Mouse (Mus musculus): Measurements from ENCODE around the gene Mab21l1.

Mab21l1 gene

GRCm38 (mm10) chr3:55778764-55779730, 3.3 kb upstream of the Mab21l1 start:
- DNase-seq (ENCODE audit: low spot score), result no peak

- no peak for DNase-seq (ENCODE audit: low spot score)
Observed at GRCm38 (mm10) chr3:55780120-55781070, 1.9 kb upstream of the Mab21l1 start.

DNA sequence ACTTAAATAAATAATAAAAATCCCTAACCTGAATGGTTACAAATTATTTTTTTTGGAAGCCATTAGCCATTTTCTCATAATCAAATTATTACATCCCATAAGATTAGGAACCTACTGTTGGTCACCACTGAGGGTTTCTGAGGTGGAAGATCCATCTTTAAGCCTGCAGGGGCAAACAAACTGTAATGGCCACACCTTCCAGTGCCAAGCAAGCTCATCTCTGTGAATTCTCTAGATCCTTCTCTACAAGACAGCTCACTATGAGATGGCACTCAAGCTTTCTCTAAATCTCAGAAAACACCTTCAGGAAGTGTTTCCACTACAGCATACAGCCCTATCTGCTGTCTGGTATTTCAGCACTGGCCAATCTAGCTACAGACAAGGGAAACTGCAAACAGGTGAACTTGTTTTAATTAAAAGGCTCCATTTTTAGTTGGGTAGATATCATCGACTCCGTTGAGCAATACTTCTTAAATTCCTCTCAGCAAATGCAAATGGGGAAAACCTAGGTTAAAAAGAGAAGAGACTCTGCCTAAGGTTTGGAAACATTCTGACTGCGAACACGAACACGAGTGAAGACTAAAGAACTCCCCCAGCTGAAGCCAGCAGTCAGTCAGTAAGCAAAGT, 768 bp upstream of the Mab21l1 start:
- DNase-seq (ENCODE audit: low spot score), result no peak

- no peak for DNase-seq (ENCODE audit: low spot score)
Observed at GRCm38 (mm10) chr3:55782771-55783170, 461 bp downstream of the Mab21l1 start.

- DNase-seq (ENCODE audit: low spot score), result no peak
Observed at GRCm38 (mm10) chr3:55783171-55784081, 1.1 kb downstream of the Mab21l1 start.

DNA sequence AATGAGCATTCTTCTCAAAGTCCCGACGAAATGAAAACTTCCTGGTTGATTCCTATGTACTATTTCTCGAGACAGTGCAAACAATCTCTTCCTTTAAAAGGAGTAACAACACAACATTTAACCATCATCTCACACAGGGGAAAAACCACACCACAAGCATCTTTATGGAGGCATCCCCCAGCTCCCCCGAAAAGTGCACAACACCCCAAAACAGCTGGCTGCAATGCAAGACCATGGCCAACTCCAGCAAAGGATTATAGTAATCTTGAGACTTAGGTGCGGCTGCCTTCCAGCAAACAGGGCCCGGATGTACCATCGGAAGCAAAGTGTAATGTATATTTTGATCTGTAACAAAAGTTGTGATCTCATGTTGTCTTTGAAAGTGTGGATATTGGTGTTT, 1.8 kb downstream of the Mab21l1 start:
- no peak for DNase-seq (ENCODE audit: low spot score)

DNA sequence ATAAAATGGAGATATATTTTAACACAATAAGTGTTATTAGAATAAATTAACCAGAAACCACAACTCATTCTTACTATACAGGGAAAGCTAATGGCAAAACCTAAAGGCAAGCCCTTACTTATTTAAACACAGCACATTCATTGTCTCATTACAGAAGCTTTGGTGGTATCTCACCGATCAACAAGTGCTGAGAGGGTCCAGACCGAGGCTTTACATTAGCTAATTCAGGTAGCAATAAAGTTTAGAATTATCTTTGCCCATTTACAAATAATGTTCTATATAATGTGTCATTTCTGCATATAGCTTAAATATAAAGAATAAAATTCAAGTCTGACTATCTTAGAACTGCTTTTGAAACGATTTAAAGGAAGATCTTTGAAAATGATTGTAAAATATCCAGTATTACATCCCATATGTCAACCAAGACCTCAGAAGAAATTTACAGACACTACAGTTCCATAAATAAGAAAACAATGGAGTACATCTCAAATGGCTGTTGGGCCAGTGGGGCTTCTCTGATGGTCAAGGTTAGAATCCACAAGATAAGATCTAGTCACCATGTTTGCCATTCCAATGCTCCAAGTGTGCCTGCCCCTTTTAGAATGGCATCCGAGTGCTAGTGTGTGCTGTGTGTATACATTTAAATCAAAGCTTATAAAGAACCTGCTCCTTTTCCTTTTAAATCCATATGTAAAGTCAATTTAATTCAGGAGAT, 3.1 kb downstream of the Mab21l1 start:
- DNase-seq (ENCODE audit: low spot score), result no peak

GRCm38 (mm10) chr3:55785981-55786725, 3.8 kb downstream of the Mab21l1 start:
- DNase-seq (ENCODE audit: low spot score), result no peak

DNA sequence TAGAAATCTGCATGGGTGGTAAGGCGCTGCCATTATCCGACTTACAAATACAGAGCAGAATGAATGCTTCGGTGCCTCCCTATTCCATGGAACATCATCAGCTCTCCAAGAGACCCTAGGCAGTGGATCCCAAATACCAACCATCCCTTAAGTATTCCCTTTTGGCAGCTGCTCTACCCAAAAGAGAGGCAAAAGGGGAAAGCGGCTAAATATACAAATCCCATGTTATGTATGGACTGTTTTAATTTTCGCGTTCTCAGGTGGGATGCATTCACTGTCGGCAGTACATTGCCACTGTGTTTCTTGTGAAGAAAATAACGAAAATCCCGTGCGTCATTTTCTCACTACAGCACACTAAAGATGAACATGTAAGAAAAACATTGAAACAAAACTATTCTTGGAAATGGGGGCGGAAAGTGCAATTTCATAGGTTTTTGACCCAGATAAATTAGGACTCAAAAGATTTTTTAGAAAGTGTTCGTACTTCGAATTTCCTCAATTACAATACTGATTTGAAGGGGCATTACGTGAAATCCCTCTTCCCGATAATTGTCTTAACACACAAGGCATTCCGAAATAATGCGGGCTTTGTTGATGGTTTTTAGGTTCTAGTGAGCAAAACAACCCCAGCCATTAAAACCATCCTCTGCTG, 4.7 kb downstream of the Mab21l1 start:
- no peak for DNase-seq (ENCODE audit: low spot score)

- no peak for DNase-seq (ENCODE audit: low spot score)
Observed at GRCm38 (mm10) chr3:55787487-55788213, 5.3 kb downstream of the Mab21l1 start.

DNA sequence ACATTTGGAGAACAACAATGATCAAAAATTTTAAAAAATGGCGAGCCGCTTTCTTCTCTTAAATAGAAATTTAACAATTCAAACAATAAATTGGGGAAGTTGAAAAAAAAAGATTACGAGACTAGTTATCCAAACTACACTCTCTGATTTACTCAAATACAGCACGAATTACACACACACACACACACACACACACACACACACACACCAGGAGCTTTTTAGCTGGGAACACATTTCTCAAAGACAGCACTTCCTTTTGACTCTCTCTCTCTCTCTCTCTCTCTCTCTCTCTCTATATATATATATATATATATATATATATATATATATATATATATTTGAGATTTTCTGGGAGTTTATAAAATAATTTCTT, 5.9 kb downstream of the Mab21l1 start:
- DNase-seq (ENCODE audit: low spot score), result no peak

DNA sequence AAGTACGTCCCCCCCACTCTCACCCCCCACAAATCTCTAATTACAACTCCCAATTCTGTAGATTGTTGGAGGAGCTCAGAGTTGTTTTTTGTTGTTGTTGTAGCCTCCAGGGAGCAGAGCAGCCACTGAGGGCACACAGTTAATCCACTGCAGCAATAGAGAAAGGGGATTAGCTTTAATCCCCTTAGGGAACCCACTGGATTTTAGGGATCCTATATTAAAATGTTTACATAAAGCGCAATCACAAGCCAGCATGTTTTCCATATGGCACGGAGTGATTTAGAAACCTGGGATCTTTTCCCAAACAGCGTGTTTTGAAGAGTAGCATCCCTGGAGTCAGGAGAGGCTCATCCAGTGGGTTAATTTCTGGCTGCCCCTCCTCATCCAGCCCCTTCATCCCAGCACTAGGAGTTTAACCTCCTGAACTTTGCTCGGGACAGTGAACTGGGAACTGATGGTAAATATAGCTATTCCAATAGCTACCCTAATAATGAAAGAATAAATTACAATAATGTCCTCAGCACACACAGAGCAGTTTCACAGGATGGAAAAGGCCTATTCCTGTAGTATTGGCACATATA, 6.4 kb downstream of the Mab21l1 start:
- DNase-seq (ENCODE audit: low spot score), result no peak

DNA sequence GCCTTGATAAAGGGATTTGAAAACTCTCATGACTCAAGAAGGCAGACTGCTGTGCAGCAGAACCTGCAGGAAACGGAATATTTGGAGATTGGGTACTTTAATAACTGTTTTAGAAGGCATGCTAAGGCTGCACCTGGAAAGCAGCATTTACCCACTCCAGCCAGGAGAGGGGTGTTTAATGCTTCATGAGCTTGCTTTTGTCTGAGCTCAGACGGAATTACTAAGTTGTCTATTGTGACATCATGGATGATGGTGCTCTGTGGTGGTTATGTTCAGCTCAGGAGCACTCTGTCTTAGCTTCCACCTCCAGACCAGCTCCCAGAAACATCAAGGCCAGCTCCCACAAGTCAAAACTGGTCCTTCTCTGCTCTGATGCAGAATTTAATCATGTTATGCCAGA, 7.5 kb downstream of the Mab21l1 start:
- DNase-seq (ENCODE audit: low spot score), result no peak

- no peak for DNase-seq (ENCODE audit: low spot score)
Observed at GRCm38 (mm10) chr3:55790609-55791008, 8.3 kb downstream of the Mab21l1 start.

GRCm38 (mm10) chr3:55792251-55792650, 9.9 kb downstream of the Mab21l1 start:
- no peak for DNase-seq (ENCODE audit: low spot score)

- DNase-seq (ENCODE audit: low spot score), result no peak
Observed at GRCm38 (mm10) chr3:55793842-55794575, 11.7 kb downstream of the Mab21l1 start.

DNA sequence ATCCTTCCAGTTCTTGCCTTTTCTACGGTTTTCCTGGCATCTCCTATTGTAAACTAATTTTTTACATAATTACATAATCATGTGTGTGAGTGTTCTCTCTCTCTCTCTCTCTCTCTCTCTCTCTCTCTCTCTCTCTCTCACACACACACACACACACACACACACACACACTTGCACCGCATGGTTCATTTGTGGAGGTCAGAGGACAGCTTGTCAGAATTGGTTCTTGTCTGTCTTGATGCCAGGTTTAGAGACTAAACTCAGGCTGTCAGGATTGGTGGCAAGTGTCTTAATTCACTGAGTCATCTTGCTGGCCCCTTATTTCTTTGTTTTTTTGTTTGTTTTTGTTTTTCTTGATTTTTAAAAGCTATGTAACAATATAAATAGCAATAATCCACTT, 12.5 kb downstream of the Mab21l1 start:
- no peak for DNase-seq (ENCODE audit: low spot score)
